Mouse (Mus musculus): ENCODE data around the gene Cacna1h.

Cacna1h gene

DNA sequence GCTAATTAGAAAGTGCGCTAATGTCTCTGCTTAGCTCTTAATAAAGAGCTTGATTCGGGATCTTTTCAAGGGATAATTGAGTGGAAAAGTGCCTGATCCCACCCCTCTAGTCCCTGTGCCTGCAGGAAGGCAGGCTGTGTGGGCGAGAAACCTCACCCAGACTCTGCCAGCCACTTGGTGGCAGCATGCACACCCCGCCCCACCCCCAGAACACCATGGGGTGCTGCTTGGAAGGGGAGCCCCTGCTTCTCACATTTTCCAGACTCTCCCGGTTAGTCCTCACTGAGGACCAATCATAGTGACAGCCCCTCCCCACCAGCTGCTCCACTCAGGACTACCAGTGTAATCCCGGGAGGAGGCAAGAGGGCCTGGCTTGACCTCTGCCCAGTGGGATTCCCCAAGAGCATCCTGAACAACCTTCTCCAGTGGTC, 27.6 kb downstream of the Cacna1h start:
- no peak for DNase-seq

DNA sequence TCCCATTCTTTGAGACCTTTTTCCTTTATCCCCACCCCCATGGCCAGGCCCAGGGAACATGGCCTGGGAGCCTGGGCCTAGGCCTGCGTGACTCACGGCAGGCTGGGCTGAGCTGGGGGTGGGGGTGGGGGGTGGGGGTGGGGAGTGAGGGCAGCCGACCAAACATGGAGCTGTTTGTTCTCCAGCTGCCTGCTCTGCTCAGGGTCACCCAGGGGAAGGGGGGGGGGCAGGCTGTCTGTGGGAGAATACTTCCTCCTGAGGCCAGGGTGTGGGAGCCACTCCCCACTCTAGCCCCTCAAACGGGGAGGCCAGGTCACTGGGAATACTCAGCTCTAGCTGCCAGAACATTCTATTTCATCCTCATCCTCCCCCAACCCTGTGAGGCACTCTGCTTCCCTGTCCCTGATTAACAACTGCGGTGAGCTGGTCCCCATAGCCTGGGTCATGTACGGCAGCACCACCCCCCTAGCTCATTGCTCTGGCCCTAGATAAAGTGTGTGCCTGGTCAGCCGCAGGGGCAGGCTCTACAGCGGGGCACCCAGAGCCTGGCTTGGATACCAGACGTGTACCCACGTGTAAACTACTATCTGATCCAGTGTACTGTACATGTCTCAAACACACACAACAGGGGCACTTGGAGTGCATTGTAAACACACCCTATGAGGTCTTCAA, 28.2 kb downstream of the Cacna1h start:
- no peak for DNase-seq

DNA sequence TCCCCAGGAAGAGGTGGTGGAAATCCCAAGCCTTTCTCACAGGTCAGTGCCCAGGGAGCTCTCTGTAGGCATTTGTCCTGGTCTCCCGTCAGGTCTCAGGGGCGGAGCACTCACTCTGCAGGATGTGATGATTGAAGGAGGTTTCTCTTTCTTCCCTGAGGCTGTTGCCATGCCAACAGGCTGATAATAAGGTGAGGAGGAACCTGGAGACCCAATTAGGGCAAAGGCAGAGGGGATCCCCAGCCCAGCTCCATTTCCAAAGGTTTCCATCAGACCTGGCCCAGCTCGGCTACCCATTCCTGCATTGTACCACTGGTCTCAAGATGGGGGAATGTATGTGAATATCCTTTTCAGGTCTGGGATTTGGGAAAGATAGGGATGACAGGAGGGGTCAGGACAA, 29.4 kb downstream of the Cacna1h start:
- DNase-seq, result no peak

DNA sequence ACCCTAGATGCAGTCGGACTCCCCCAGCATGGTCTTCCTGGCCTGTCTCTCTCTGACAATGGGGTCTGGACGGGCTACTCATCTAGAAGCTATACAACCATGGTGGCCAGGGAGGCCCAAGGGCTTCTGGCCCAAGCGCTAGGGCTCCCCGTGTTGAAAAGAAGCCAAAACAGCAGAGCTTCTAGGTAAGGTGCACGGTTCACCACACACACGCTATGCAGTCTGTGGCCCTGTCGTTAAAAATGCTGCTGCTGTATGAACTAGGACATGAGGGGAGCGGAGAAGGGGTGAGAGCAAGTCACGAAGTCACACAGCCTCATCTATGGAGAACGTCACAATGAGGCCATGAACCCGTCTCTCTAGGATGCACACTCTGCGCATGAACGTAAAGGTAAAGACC, 31.4 kb downstream of the Cacna1h start:
- no peak for DNase-seq

DNA sequence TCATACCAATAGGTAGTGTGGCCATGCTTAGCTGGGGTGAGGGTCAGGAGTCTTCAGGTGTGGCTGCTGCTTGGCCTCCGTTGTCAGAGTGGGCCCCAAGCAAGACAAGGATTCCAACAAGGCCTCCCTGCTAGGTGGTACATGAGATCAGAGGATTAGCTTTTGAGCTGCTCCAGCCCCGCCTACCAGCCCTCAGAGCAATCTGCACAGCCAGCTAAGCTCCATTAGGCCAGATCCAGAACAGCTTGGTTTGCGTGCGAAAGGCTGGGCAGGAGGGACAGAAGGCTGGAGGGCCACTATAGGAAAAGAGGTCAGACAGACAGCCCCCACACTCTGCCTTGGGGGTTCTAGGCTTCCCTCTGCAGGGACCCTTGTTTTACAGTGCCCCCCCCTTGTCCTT, 32.1 kb downstream of the Cacna1h start:
- no peak for DNase-seq

DNA sequence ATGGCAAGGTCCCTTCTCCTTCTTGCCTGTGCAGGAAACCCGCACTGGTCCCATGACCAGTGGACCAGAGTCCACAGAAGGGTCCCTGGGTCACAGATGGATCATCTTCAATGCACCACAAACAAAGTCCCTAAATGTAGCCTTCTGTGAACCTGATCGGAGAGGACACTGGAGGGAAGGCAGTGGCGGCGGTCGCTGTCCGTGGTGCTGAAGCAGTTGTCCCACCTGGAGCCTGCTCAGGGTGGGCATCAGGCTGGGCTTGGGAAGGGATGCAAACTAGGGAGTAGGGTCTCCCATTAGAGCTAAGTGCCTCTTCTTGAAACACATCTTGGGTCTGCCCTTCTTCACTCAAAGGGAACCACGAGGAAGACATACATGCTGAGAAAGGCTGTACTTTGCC, 33.1 kb downstream of the Cacna1h start:
- DNase-seq, result peak in 1 of 2 experiments; percentile 6

DNA sequence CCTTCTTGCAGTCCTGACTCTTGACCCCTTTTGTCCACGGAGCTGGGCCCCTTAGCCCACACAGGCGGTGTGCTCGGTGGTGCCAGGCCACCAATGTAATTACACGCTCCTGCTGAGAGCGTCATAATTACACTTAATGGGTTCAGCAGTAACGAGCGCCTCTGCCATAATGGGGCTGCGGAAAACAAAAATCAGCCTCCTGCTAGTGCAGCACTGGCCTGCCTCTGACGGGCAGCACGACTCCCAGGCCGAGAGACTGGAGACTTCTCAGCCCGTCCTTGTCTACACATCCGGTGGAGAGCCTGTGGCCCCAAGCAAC, 35.1 kb downstream of the Cacna1h start:
- DNase-seq, result no peak

DNA sequence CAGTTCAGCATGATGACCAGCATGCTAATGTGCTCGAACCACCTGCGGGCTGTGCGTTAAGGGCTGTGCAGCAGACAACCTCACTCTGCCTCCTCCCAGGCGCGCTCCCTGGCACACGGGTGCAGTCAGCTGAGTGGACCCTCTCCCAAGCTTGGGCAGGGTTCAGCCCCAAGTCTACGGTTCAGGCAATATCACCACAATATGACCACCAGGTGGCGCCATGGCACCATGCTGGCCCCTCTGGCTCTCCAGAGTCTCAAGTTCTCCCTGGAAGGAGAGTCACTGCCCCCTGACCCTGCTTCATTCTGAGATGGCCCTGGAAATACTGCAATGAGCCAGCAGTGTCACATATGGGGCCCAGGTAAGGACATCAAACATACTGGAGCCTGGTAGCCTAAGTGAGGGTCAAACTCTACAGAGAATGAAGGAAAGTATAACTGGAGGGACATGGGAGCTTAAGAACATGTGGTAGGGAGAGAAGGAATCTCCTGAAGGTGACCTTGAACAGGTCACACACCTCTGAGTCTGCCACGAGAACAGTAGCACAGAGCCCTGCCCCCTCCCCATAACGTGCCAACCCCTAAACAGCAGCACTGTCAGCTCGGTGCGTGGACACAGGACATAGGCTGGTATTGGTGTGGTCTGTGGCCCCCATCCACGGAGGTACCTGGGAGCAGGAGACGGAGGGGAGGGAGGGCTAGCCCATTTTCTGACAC, 35.6 kb downstream of the Cacna1h start:
- peak; percentile 32 to 74 for DNase-seq

DNA sequence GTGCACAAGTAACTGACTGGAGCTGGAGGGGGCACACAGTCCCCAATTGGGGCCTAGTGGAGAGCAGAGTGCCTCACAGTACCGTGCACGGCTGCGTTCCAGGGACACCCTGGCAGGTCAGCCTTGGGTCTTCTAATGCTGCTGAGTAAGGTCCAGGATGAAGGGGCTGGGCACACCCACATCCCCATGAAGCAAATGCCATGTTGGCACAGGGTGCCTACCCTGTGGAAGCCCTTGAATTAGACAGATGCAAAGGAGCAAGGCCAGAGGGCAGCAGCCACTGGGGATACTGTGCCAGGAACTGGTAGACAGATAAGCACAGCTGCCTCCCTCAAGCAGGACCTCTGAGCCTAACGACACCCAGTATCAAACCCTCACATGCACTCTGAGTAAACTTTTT, 39.1 kb downstream of the Cacna1h start:
- no peak for DNase-seq

DNA sequence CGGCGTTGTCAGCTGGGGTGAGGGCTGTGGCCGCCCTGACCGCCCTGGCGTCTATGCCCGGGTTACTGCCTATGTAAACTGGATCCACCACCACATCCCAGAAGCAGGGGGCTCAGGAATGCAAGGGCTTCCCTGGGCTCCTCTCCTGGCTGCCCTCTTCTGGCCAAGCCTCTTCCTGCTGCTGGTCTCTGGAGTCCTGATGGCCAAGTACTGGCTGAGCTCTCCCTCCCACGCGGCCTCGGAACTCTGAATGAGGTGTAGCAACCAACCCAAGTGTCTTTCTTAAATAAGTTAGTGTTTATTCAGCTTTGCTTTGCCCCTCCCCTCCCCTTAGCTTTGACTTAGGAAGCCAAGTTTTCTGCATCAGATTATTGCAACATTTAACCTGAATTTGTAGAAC, 59.6 kb downstream of the Cacna1h start:
- no peak for DNase-seq

DNA sequence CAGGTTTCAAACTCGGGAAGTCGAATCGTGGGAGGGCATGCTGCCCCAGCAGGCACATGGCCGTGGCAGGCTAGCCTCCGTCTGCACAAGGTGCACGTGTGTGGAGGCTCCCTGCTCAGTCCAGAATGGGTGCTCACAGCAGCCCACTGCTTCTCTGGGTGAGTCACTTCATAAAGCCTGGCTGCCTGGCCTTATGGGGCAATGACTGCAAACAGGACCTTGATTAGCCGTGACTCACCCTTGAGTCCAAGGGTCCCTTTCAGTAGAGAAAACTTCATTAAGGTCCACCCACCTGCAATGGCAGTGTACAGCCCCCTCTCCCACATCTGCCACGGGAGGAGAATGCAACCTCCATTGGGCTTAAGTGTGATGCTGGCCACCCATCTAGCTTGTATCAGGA, 61.1 kb downstream of the Cacna1h start:
- no peak for DNase-seq

DNA sequence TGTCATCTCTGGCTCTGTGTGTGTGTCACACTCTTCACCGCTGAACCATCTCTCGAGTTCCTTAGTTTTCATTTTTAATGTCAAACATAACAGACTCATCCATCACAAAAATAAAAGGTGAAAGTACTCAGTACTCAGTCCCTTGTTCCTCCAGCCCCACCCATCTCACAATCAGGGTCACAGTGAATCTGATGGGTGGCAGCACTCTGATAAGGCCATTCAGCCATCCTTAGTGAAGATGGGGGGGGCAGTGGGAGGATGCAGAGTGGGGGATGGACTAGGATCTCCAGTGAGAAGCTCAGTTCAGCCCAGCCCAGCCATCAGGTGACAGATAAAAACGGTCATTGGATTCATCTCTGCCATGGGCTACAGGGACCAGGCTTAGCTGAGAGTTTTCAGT, 64.6 kb downstream of the Cacna1h start, which contains the start of gene Tpsg1:
TSS of gene Tpsg1 (plus strand) at position 301 of the 400 bp plus-strand sequence.
- no peak for DNase-seq

DNA sequence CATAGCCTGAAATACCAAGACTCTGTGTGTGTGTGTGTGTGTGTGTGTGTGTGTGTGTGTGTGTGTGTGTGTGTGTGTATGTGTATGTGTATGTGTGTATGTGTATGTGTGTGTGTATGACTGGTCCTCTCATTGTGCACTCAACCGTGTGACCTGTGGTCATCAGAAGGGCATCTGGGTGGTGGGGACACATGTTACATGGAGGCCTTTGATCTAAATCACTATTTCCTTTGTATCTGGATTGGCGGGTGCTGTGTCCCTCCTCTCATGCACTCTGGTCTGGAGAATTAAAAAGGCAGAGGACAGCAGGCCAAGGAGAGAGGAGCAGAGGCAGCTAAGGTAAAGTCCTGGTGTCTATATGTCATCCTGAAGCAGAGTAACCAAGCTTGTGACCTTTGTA, 67.6 kb downstream of the Cacna1h start, which contains the start of gene Tpsb2:
TSS of gene Tpsb2 (plus strand) at position 301 of the 400 bp plus-strand sequence.
- DNase-seq, result no peak

DNA sequence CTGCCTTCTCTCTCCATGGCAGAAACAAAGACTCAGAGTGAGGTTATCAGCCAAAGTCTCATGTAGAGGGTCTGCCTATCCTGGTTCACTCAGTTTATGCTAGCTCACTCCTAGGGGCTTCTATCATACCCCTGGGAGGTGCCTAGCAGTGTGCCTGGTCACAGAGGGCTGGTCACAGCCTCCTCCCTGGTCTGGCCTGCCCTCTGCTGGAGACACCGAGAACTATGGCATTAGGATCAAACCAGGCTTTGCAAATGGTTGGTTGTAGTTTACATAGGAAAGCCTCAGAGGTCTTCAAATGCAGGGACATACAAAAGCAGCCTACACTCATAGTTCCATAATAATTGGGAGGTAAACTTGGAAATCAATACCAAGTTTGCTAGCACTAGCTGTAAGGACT, 69.9 kb downstream of the Cacna1h start:
- peak in 1 of 2 experiments; percentile 44 for DNase-seq

DNA sequence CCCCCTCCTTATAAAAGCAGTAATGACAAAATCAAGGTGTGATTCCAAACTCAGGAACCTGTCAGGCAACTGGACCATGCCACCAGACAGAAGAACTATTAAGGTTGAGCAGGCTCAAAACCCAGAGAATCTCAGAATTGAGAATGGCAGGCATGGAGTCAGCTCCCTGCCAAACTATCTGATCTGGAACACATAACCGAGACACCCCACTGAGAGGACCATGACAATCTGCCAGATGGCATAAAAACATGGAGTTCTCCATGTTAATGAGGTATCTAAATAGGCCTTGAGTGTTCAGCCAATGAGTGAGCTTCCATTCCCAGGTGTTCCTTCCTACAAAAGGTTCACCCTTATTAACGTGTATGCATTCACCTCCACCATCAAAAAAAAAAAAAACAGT, 72.3 kb downstream of the Cacna1h start:
- no peak for DNase-seq

DNA sequence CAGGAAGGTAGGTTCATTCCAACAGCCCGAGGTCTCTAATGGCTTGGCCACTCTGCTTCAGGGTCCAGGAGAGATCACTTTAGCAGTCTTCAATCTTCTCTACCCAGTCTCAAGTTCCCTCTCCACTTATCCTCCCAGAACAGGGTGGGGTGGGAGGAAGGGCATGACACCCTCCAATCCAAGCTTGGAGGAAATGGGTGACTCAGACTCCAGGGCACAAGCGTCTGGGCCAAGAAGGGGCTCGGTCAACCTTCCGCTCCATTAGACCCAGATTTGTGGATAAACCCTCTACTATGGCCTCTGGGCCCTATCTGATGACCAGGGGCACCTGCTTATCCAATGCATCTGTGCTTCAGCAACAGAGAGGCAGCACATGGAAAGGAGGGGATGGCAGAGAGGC, 88.1 kb downstream of the Cacna1h start, which contains the start of gene Tpsab1:
TSS of gene Tpsab1 (minus strand) at position 101 of the 400 bp plus-strand sequence.
- DNase-seq, result no peak

DNA sequence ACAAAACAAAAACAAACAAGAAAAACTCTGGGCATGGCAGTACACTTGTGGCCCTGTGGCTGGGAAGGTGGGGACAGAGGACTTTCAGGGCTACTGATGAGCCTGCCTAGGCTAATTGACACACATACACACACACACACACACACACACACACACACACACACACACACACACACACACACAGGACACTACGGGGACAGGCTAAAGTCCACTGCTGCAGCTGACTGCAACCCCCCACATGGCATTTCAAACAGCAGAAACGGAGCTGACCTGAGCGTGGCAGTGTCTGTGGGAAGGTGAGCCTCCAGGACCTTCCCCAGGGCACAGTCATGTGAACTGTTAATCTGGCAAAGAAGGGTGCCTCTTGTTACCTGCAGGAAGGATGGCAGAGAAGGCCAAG, 92.1 kb downstream of the Cacna1h start:
- DNase-seq, result no peak

DNA sequence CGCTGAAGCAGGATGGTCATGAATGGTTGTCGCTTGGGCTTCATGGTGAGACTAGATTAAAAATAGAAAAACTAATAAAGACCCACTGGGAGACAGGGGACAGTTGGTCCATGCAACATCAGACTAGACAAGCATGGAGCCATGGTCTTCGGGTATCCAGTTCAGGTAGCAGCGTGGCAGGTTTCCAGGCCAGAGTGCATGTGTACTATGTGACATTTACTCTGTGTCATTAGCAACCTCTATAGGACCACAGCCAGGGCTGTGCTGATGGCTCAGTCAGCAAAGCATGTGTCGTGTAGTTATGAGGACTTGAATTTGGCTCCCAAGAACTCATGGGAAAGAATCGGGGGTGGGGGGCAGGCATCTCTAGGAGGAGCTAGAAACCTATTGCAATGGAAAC, 93.6 kb downstream of the Cacna1h start:
- DNase-seq, result no peak

DNA sequence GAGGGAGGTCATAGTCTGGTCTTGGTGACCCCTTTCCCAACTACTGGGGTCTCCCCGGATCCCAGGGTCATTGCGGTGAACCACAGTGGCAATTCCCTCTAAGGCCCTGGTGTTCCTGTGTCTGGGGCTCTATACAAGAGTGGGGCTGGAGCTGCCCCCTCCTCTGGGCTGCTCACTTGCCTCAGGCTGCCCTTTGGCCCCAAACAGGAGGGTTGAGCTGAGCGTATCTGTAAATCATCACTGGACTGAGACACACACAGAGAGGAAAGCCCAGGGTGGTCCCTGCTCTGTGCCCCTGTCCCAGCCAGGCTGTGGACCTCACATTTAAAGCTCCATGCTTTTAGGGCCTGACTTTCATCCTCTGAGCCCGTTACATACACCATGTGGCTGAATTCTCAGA, 95.4 kb downstream of the Cacna1h start:
- DNase-seq, result no peak

DNA sequence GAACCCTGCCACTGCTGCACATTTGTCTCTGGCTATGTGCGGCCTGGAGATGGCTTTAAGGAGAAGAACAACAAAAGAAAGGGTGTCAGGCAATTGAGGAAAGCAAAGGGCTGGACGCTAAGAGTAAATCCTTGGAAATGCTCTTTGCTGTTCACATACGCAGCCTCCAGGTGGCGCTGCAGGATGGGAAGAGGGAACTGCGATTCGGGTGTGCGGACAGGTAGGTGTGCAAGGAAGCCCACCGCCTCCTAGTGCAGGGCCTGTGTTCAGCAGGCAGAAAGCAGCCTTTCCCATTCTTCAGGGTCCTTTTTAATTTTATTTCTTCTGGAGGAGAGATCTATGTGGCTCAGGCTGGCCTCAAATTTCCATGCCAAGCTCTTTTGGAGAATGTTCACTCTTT, 99.6 kb downstream of the Cacna1h start:
- peak in 1 of 2 experiments; percentile 39 for DNase-seq

DNA sequence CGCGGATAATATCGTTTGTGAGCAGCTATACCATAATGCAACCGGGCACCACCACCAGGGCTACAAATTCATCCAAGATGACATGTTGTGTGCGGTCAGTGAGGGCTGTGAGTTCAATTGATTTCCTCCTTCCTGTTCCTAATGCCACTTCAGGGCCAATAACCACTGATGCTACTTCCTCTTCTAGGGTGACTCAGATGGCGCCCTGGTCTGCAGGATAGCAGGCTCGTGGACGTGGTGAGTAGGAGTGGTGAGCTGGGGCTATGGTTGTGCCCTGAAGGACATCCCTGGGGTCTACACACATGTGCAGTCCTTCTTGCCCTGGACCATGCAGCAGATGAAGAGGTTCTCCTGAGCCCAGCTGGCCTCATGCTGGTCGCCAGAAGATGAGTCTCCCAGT, 101.3 kb downstream of the Cacna1h start:
- no peak for DNase-seq

Data from spleen, adult 18-20 months (tissue).